Mouse (Mus musculus) liver, embryonic 18 days (tissue): ENCODE measurements around the gene Il1rapl1. TPM values are rescaled to one million over a fixed set of nuclear protein-coding genes. Genes with fewer than 3 reads are reported as not detected.

ENCODE experiments used
- polyA plus RNA-seq: library from polyadenylated mRNA; depleted of rRNA; stranded (reverse); fragments of >200 nt; gene quantifications from 2 replicates; pipeline ENCODE4 v1.2.3, GENCODE M21; 2012; rRNA removed

The Il1rapl1 gene
- under 0.01 TPM in 1 of 2 replicates, not detected in the other for polyA plus RNA-seq

GRCm38 (mm10) chrX:88115609-88116073 lies at the start of gene Il1rapl1:
Gene Il1rapl1, minus strand, starts transcription at chrX:88115645.

